Mouse (Mus musculus) urinary bladder, postnatal 10 days (tissue): Measurements from ENCODE around the gene Rnf157.
A peak's percentile ranks its signal among the peaks of the same experiment; 100 is the strongest.
"Not testable (repeated sequence)": the region's sequence is repeated elsewhere in the genome, so short reads cannot be mapped to it uniquely, and the experiment has no call there.

Experiments used
- DNase-seq: peaks from one replicate; pipeline ENCODE4 v3.0.0; 2022; ENCODE audit warnings: low spot score

Gene Rnf157

GRCm38 (mm10) chr11:116434287-116434966, 21.6 kb upstream of the Rnf157 start:
- no peak for DNase-seq

GRCm38 (mm10) chr11:116433356-116434286, 20.8 kb upstream of the Rnf157 start, which contains the start of gene Ubald2:
TSS of gene Ubald2 (plus strand) at chr11:116434094.
- DNase-seq: peak; percentile 95

- no peak for DNase-seq
Observed at GRCm38 (mm10) chr11:116432593-116433355, 19.9 kb upstream of the Rnf157 start.

GRCm38 (mm10) chr11:116432127-116432526, 19.3 kb upstream of the Rnf157 start:
- no peak for DNase-seq

- DNase-seq: no peak
Observed at GRCm38 (mm10) chr11:116431428-116432077, 18.7 kb upstream of the Rnf157 start.

GRCm38 (mm10) chr11:116430723-116431427, 18.0 kb upstream of the Rnf157 start:
- DNase-seq: no peak

GRCm38 (mm10) chr11:116429862-116430613, 17.2 kb upstream of the Rnf157 start:
- DNase-seq: no peak

- no peak for DNase-seq
Observed at GRCm38 (mm10) chr11:116428872-116429859, 16.3 kb upstream of the Rnf157 start.

GRCm38 (mm10) chr11:116426852-116427575, 14.2 kb upstream of the Rnf157 start:
- DNase-seq: no peak

GRCm38 (mm10) chr11:116426328-116426727, 13.5 kb upstream of the Rnf157 start:
- DNase-seq: not testable (repeated sequence)

- no peak for DNase-seq
Observed at GRCm38 (mm10) chr11:116424621-116425407, 12.0 kb upstream of the Rnf157 start.

- DNase-seq: no peak
Observed at GRCm38 (mm10) chr11:116423782-116424620, 11.2 kb upstream of the Rnf157 start.

GRCm38 (mm10) chr11:116423214-116423613, 10.4 kb upstream of the Rnf157 start:
- no peak for DNase-seq

GRCm38 (mm10) chr11:116422562-116422961, 9.7 kb upstream of the Rnf157 start:
- no peak for DNase-seq

- DNase-seq: no peak
Observed at GRCm38 (mm10) chr11:116421102-116421501, 8.3 kb upstream of the Rnf157 start.

- DNase-seq: no peak
Observed at GRCm38 (mm10) chr11:116418841-116419462, 6.1 kb upstream of the Rnf157 start.
